Mouse (Mus musculus): ENCODE measurements around the gene Tmem9.

DNA sequence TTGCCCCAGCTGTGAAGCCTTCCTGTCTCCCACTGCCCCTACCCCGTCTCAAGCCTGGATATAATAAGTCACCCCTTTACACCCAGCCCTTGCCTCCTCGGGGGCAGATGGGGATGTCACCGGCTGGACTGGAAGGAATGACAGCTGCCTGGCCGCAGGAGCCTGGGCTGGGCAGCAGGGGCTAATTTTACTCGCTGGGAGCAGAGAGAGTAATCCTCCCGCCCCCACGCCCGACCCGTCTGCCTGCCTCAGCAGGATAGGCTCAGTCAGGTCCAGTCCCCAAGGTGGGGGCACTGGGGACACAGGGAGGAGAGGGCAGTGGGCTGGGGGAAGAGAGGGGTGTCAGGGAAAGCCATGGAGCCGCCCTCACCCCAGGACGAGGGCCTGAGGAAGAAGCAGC is 44.6 kb downstream of the Tmem9 start, which contains the start of gene Cacna1s:
- TF ChIP-seq CTCF (IDR thresholded peaks at IDR 0.05): no peak
- TF ChIP-seq POLR2A (IDR thresholded peaks at IDR 0.05; ENCODE audit: insufficient read depth, low read depth, low read length): no peak
- TF ChIP-seq EP300 (IDR thresholded peaks at IDR 0.05; ENCODE audit: insufficient read depth, low read depth, low read length): no peak

Measured in heart, adult 2 months (tissue).